Comparison of ENCODE assay signal across 20 mouse cellular contexts in the genomic region with DNA sequence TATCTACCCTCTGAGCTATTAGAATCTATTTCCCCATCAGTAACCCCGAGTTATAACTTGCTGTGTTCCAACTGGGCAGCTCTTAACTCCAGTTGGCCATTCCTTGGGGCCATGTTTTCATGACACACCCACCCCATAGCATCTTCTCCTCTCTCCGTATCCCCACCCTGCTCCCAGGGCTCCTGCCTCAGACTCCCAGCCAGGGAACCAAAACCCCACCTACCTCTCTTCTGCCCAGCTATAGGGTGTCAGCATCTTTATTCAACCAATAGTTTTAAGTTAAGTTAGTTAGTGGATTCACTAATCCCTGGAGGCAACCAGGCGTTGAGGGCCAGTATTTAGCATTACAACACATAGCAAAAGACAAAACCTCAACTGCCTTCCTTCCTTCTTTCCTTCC. TPM values are rescaled to one million over a fixed set of nuclear protein-coding genes. Genes with fewer than 3 reads are reported as not detected.
DNase-seq lines count a peak whose midpoint lies in the region; ATAC-seq and TF ChIP-seq lines count a peak whose summit lies in the region.
"Had no signal": no experiment of that assay in that cellular context is flagged by ENCODE, and none has a peak within 500 bp of the region (broad histone marks: within the 10 kb centered on the region; RNA-seq: fewer than 3 reads in every experiment).

No protein-coding gene starts in this region.

- DNase-seq in heart, postnatal 10 days: no peak
- peak; percentile 29 for DNase-seq in R1 (ENCODE audit: low read depth, low spot score)
- no peak for DNase-seq in embryo, embryonic 11 days
- no peak for DNase-seq in embryo, embryonic 10.5 days (ENCODE audit: low spot score)
- DNase-seq: adrenal gland, postnatal 36 days; B cell, adult 2 months; cerebellum, adult 8-10 months; kidney, adult 2 months; layer of hippocampus, adult 9-11 months; thymus, postnatal 36 days had no signal

- WGBS in heart, embryonic 13.5 days: 64% methylated on average over 3 of the region's 3 CpGs
- 65% methylated on average over 3 of the region's 3 CpGs for WGBS in macrophage (ENCODE audit: missing documents)

- no peaks in the 10 kb centered on the region for H3K27me3 ChIP-seq in heart, embryonic 13.5 days (replicated peaks)
- H3K27me3 ChIP-seq: heart, embryonic 12.5 days; midbrain, embryonic 13.5 days; neural tube, embryonic 15.5 days; Patski had no signal

- no peaks in the 10 kb centered on the region for H3K9me3 ChIP-seq in heart, embryonic 13.5 days
- H3K9me3 ChIP-seq: heart, embryonic 12.5 days; midbrain, embryonic 13.5 days; neural tube, embryonic 15.5 days had no signal

- TF ChIP-seq CTCF in embryonic fibroblast, embryonic 13.5 days (IDR thresholded peaks at IDR 0.05; ENCODE audit: borderline replicate concordance, insufficient read depth, low read length): no peak

- H3K4me2 ChIP-seq in heart, embryonic 13.5 days: no peak overlapping the region
- H3K4me2 ChIP-seq: heart, embryonic 12.5 days; midbrain, embryonic 13.5 days; neural tube, embryonic 15.5 days had no signal

- H3K4me3 ChIP-seq in heart, embryonic 13.5 days: no peak overlapping the region
- H3K4me3 ChIP-seq in embryonic fibroblast, embryonic 13.5 days (ENCODE audit: insufficient read depth, low read length): no peak overlapping the region
- no peak overlapping the region for H3K4me3 ChIP-seq in macrophage (ENCODE audit: inconsistent target)
- H3K4me3 ChIP-seq: heart, embryonic 12.5 days; midbrain, embryonic 13.5 days; neural tube, embryonic 15.5 days had no signal

- no peak for ATAC-seq in heart, embryonic 13.5 days (ENCODE audit: extremely low read depth, insufficient number of reproducible peaks, low FRiP score, low TSS enrichment)
- ATAC-seq: hindbrain, postnatal 0 days; midbrain, embryonic 13.5 days had no signal

- intact Hi-C loops in heart, postnatal 10 days (cut with DNase I): loop anchor here (2.0 to 10.0 kb wide), 5 partner anchors 76 to 444 kb away; partner anchors contain the start of gene Tcf7l1

- H3K4me1 ChIP-seq in heart, embryonic 13.5 days: peaks cover 5% of the 10 kb centered on the region; the same call in 1 of the 2 replicates
- peaks cover 3% of the 10 kb centered on the region; the same call in 1 of the 2 replicates for H3K4me1 ChIP-seq in embryonic fibroblast, embryonic 13.5 days (ENCODE audit: control insufficient read depth, insufficient read depth, low read length)
- H3K4me1 ChIP-seq: heart, embryonic 12.5 days; midbrain, embryonic 13.5 days; neural tube, embryonic 15.5 days had no signal

- H3K36me3 ChIP-seq in heart, embryonic 13.5 days: no peaks in the 10 kb centered on the region
- H3K36me3 ChIP-seq in macrophage (ENCODE audit: inconsistent target): no peaks in the 10 kb centered on the region
- H3K36me3 ChIP-seq: midbrain, embryonic 13.5 days; neural tube, embryonic 15.5 days had no signal

- no peaks in the 10 kb centered on the region for H3K79me2 ChIP-seq in macrophage (ENCODE audit: inconsistent target)

- TF ChIP-seq POLR2A in embryonic fibroblast, embryonic 13.5 days (IDR thresholded peaks at IDR 0.05; ENCODE audit: low read depth, low read length): no peak

- H3K27ac ChIP-seq in heart, embryonic 13.5 days (replicated peaks): 0 out of 2 replicates have a peak overlapping the region, but pooled peaks have one; percentile 15
- H3K27ac ChIP-seq in embryonic fibroblast, embryonic 13.5 days (ENCODE audit: insufficient read depth, low read length): peak overlapping the region; percentile 69
- H3K27ac ChIP-seq in macrophage: 0 out of 2 replicates have a peak overlapping the region, but pooled peaks have one; percentile 32
- H3K27ac ChIP-seq: hindbrain, postnatal 0 days; liver, embryonic 14.5 days; midbrain, embryonic 13.5 days; neural tube, embryonic 15.5 days; stomach, postnatal 0 days had no signal

- H3K9ac ChIP-seq in heart, embryonic 13.5 days: no peak overlapping the region
- H3K9ac ChIP-seq: heart, embryonic 12.5 days; liver, embryonic 14.5 days; midbrain, embryonic 13.5 days; neural tube, embryonic 15.5 days had no signal

RNA-seq across cellular contexts. Expression of gene Dnah6, which starts 7.4 kb away (rescaled TPM):
- polyA plus RNA-seq in heart, embryonic 13.5 days (2015; fragmentation: Nextera tagmentation; extraction: Ambion mirVana): 0.08 TPM in 2 replicates
- total RNA-seq in heart, postnatal 10 days (2021): under 1 TPM; 0.41 to 0.50 TPM
- polyA plus RNA-seq in embryonic fibroblast, embryonic 13.5 days (2011; ENCODE audit: insufficient read length, low read depth, missing spikeins): not detected in 2 replicates
- under 1 TPM in 24 of 26 experiments, not detected in 2; 0.06 to 0.31 (median 0.13) TPM for total RNA-seq in macrophage (2018; cell fraction: chromatin; rRNA removed)
- total RNA-seq in macrophage (2018; cell fraction: cytosol; rRNA removed): under 1 TPM in 13 of 26 experiments, not detected in 13; under 0.01 to 0.05 (median 0.03) TPM
- under 1 TPM in 22 of 26 experiments, not detected in 4; 0.05 to 0.33 (median 0.13) TPM for total RNA-seq in macrophage (2018; cell fraction: nucleus; rRNA removed)
- not detected in 3 replicates for polyA plus RNA-seq in macrophage (2018)

RNA-seq across cellular contexts. Expression of gene Suclg1, which starts 19.3 kb away (rescaled TPM):
- 250 and 271 TPM in 2 replicates for polyA plus RNA-seq in heart, embryonic 13.5 days (2015; fragmentation: Nextera tagmentation; extraction: Ambion mirVana)
- total RNA-seq in heart, postnatal 10 days (2021): 100 to 1,000 TPM; 501 to 522 TPM
- polyA plus RNA-seq in embryonic fibroblast, embryonic 13.5 days (2011; ENCODE audit: insufficient read length, low read depth, missing spikeins): 94.3 and 109 TPM in 2 replicates
- total RNA-seq in macrophage (2018; cell fraction: chromatin; rRNA removed): 10 to 100 TPM in 17 of 26 experiments, 1 to 10 TPM in 9; 2.9 to 29.4 (median 13.3) TPM
- 10 to 100 TPM; 36.9 to 60.1 (median 49.0) TPM for total RNA-seq in macrophage (2018; cell fraction: cytosol; rRNA removed)
- total RNA-seq in macrophage (2018; cell fraction: nucleus; rRNA removed): 10 to 100 TPM in 23 of 26 experiments, 1 to 10 TPM in 3; 5.4 to 30.9 (median 15.2) TPM
- 45.9 to 74.0 TPM (median 51.2 TPM) in 3 replicates for polyA plus RNA-seq in macrophage (2018)

Comparison
In these comparisons a context has a peak if more than half of its experiments do, and no peak if none do; other contexts are left out.
1. H3K27ac ChIP-seq: peak in every context shown above with its lines; median percentile 69 in embryonic fibroblast, embryonic 13.5 days; 32 in macrophage; 15 in heart, embryonic 13.5 days.